Mouse (Mus musculus) limb, embryonic 14.5 days (tissue): ENCODE measurements at regions not wholly inside any gene's neighbourhood (a gene's known extent, or its start where the extent isn't known, plus 50 kb on each side); places are given as distances from the start of the nearest gene placed in this dataset.

Experiments
- ATAC-seq: fragments of 200-750 bp; cut with Nextera tagmentation; 2 replicates; pipeline ENCODE4 v1.8.0; 2017; ENCODE audit warnings: low read depth, moderate number of reproducible peaks, moderate TSS enrichment; ENCODE audit not compliant: low FRiP score
- DNase-seq: peaks from one replicate; pipeline ENCODE4 v3.0.0-alpha.2; 2015; ENCODE audit warnings: low spot score
- H3K27ac ChIP-seq: fragments of 300-500 bp; sonication (generic); replicated peaks from 2 replicates; pipeline ENCODE4 v1.5.1; 2014; ENCODE audit warnings: low read depth, mild to moderate bottlenecking, low read length, moderate library complexity, mixed read lengths
- H3K27me3 ChIP-seq: fragments of 300-500 bp; sonication (generic); 2 replicates; pipeline ENCODE4 v1.6.1; 2014; ENCODE audit warnings: low read length, mixed read lengths; ENCODE audit not compliant: control insufficient read depth, insufficient read depth
- H3K36me3 ChIP-seq: fragments of 300-500 bp; sonication (generic); 2 replicates; pipeline ENCODE4 v1.6.1; 2014; ENCODE audit warnings: mild to moderate bottlenecking, low read length, moderate library complexity, mixed read lengths; ENCODE audit not compliant: control insufficient read depth, insufficient read depth
- H3K4me1 ChIP-seq: fragments of 300-500 bp; sonication (generic); 2 replicates; pipeline ENCODE4 v1.6.1; 2014; ENCODE audit warnings: antibody characterized with exemption, low read length, mixed read lengths; ENCODE audit not compliant: control insufficient read depth, insufficient read depth
- H3K4me2 ChIP-seq: fragments of 300-500 bp; sonication (generic); replicated peaks from 2 replicates; pipeline ENCODE4 v1.6.1; 2014; ENCODE audit warnings: low read depth, mild to moderate bottlenecking, low read length, moderate library complexity; ENCODE audit not compliant: severe bottlenecking
- H3K4me3 ChIP-seq: fragments of 300-500 bp; sonication (generic); replicated peaks from 2 replicates; pipeline ENCODE4 v1.5.1; 2014; ENCODE audit warnings: low read length
- H3K9ac ChIP-seq: fragments of 300-500 bp; sonication (generic); 2 replicates; pipeline ENCODE4 v1.6.1; 2014; ENCODE audit warnings: mild to moderate bottlenecking, low read depth, low read length, moderate library complexity; ENCODE audit not compliant: severe bottlenecking
- H3K9me3 ChIP-seq: fragments of 300-500 bp; sonication (generic); 2 replicates; pipeline ENCODE4 v1.6.1; 2016; ENCODE audit warnings: low read length; ENCODE audit not compliant: control insufficient read depth
- POLR2A ChIP-seq: fragments of 200-500 bp; IDR thresholded peaks from 2 replicates; pipeline ENCODE4 v1.8.0; 2012; ENCODE audit warnings: inconsistent platforms, mild to moderate bottlenecking, moderate library complexity, borderline replicate concordance; ENCODE audit not compliant: insufficient read depth, insufficient read length; ENCODE audit errors: extremely low read depth
- WGBS: fragments of 180-500 bp; shearing (Covaris S2); extraction: QIAGEN DNeasy Blood & Tissue Kit; methylation state at CpG from one replicate; pipeline ENCODE4 v1.1.7; 2014; 5-methylcytosine and 5-hydroxymethylcytosine counted together

DNA sequence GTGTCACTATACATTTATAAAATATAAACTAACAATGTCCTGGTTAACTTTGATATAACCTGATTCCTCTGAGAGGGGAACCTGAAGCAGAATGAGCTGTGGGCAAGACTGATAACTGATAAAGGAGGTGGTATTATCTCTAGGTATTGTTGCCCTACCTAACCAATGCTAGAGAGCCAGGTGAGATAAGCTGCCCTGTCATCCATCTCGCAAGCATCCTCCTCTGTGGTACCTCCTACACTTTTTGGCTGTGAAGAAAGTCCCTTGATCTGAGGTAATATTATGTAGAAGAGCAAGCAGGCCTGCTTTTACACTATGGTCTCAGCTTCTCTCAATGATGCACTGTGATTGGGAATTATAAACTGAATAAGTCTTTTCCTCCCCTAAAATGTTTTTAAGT is 87.2 kb upstream of the Tent5a start:
- Histone ChIP-seq H3K4me3 (no peak overlapping the region), H3K27ac (no peak overlapping the region), H3K36me3 (no peaks in the 10 kb centered on the region), H3K9me3 (no peaks in the 10 kb centered on the region), H3K9ac (no peak overlapping the region), H3K4me2 (no peak overlapping the region), H3K27me3 (peaks cover 5% of the 10 kb centered on the region; the same call in 1 of the 2 replicates), H3K4me1 (peaks cover 12% of the 10 kb centered on the region)
- DNase-seq, result no peak
- no peak for TF ChIP-seq POLR2A
- no peak for ATAC-seq
- 79% methylated on average over 1 of the region's 1 CpGs for WGBS

DNA sequence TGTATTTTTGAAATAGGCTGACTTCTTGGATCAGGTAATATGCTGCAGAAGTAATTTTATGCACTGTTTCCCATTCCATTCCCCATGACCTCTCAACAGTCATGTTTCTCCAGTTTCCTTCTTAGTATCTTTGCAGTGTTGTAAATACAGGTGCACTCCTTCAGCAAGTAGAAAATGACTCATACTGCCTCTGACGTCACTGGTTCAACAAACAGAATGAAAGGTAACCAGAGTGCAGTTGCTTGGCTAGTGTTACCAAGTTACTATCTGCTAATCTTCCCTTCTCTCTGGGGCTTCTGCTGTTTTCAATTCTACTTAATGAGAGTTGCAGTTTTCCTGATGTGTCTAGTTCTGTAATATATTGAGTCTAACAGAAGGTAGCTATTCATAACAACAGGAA is 86.7 kb upstream of the Tent5a start:
- 20% methylated on average over 1 of the region's 1 CpGs for WGBS

DNA sequence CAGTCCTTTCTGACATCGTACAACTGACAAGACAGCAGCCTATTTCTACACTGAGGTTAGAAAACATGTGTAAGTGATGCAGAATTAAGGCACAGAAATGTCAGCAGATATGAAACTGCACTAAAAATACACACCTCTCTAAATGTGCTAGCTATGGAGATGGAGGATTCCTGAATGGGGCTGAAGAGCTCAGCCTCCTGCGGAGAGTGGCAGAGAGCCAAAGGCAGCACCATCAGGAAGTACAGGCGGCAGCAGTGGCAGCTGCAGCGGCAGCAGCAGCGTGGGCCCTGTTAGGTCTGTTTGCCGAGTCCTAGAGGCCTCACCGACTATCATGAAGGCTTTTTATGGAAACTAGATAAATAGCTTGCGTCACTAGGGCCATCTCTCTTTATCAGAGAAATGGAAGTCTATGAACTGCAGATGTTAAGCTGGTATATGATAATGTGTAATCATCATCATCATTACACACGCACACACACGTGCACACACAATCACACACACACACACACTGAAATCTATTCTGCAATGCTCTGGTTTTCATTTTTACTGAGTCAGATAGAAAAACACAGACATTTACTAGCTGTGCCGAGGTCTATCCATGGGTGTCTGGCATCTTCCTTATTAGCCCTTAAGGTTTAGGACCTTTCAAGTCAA is 83.6 kb upstream of the Tent5a start:
- WGBS, result 37% methylated on average over 11 of the region's 11 CpGs
- Histone ChIP-seq H3K27ac (no peak overlapping the region), H3K9me3 (no peaks in the 10 kb centered on the region), H3K36me3 (no peaks in the 10 kb centered on the region), H3K4me1 (peaks cover 24% of the 10 kb centered on the region), H3K4me3 (no peak overlapping the region), H3K27me3 (peaks cover 5% of the 10 kb centered on the region; the same call in 1 of the 2 replicates), H3K9ac (no peak overlapping the region), H3K4me2 (no peak overlapping the region)
- ATAC-seq, result peak; percentile 74; the same call in 1 of the 2 replicates
- DNase-seq, result peak; percentile 52
- TF ChIP-seq POLR2A, result no peak

More for the DNA sequence above, 86.7 kb upstream of the Tent5a start:
- H3K4me2 ChIP-seq, result no peak overlapping the region
- H3K4me1 ChIP-seq, result peaks cover 12% of the 10 kb centered on the region
- ATAC-seq, result no peak
- no peaks in the 10 kb centered on the region for H3K36me3 ChIP-seq
- TF ChIP-seq POLR2A, result no peak
- no peaks in the 10 kb centered on the region for H3K9me3 ChIP-seq
- no peak for DNase-seq
- no peak overlapping the region for H3K27ac ChIP-seq
- H3K9ac ChIP-seq, result no peak overlapping the region
- no peak overlapping the region for H3K4me3 ChIP-seq
- H3K27me3 ChIP-seq, result peaks cover 5% of the 10 kb centered on the region; the same call in 1 of the 2 replicates

DNA sequence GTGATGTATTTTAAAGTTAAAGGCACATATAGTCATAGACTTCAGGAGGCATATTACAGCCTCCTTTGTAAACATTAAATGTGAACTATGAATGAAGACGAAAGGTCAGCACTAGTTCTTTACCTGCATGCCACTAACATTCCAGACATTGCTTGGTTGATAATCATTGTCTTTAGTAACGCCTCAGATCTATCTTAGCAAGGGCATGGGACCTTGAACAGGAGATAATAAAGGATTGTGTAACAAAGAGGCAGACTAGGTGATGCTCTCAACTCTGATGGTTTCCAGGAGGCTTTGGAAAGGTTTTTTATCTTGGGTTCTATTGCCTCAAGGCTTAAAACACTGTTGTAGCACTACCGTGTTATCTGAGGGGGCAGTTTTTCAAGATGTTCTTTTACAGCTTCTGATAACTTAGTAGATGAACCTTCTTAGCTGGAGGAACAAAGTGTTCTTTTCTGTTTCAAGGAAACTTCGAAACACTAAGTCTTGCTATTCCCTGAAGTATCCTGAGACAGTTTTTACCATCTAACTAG is 82.9 kb upstream of the Tent5a start:
- WGBS, result 64% methylated on average over 4 of the region's 4 CpGs

DNA sequence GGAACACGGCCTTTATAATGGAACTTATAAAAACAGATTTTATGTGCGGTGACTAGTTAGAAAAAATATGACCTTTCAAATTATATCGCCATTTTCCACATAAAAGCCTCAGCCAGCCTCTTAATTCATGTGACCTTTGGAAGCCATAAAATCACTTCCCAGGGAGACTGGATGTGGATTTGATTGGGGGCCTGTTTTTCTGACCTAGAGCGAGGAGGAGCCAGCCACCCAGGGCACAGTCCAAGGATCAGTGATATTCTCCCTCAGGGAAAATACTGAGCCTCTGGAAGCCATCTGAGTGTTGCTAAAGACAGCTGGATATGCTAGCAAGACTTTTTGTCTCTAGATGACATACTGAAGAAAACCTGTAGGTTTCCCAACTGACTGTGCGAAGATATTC is 81.3 kb upstream of the Tent5a start:
- Histone ChIP-seq H3K4me3 (no peak overlapping the region), H3K9ac (no peak overlapping the region), H3K27me3 (peaks cover 5% of the 10 kb centered on the region; the same call in 1 of the 2 replicates), H3K9me3 (no peaks in the 10 kb centered on the region), H3K36me3 (no peaks in the 10 kb centered on the region), H3K4me2 (no peak overlapping the region), H3K4me1 (peaks cover 24% of the 10 kb centered on the region), H3K27ac (no peak overlapping the region)
- WGBS, result 18% methylated on average over 5 of the region's 5 CpGs
- TF ChIP-seq POLR2A, result no peak
- ATAC-seq (no peak; the same call in 1 of the 2 replicates), DNase-seq (no peak)

More for the DNA sequence above, 82.9 kb upstream of the Tent5a start:
- Histone ChIP-seq H3K27me3 (peaks cover 5% of the 10 kb centered on the region; the same call in 1 of the 2 replicates), H3K9me3 (no peaks in the 10 kb centered on the region), H3K36me3 (no peaks in the 10 kb centered on the region), H3K4me2 (no peak overlapping the region), H3K4me1 (peaks cover 24% of the 10 kb centered on the region), H3K9ac (no peak overlapping the region), H3K27ac (no peak overlapping the region), H3K4me3 (no peak overlapping the region)
- DNase-seq, result no peak
- no peak for TF ChIP-seq POLR2A
- no peak for ATAC-seq

DNA sequence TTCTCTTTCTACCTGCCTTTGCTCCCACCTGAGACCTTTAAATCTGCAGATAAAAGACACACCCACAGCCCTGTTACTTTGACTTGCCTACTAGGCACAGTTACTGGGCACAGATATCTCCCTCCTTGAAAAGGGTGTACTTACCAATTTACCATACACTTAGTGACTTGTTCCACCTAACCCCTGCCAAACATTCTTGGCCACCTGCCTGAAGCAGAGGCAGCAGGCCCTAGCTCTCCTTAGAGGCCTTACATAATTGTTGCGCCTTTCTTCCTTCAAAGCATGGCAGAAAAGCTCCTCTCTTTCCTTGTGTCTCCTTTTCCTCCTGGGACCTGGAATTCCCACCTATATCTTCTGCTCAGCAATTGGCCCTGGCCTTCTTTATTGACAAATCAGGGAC is 80.4 kb upstream of the Tent5a start:
- Histone ChIP-seq H3K4me1 (peaks cover 24% of the 10 kb centered on the region), H3K27ac (no peak overlapping the region), H3K27me3 (peaks cover 5% of the 10 kb centered on the region; the same call in 1 of the 2 replicates), H3K4me2 (no peak overlapping the region), H3K4me3 (no peak overlapping the region), H3K9ac (no peak overlapping the region), H3K9me3 (no peaks in the 10 kb centered on the region), H3K36me3 (no peaks in the 10 kb centered on the region)
- no peak for DNase-seq
- ATAC-seq, result no peak
- 74% methylated on average over 1 of the region's 1 CpGs for WGBS
- no peak for TF ChIP-seq POLR2A
